Mouse (Mus musculus) liver (tissue): ENCODE measurements at regions not wholly inside any gene's neighbourhood (a gene's known extent, or its start where the extent isn't known, plus 50 kb on each side); places are given as distances from the start of the nearest gene placed in this dataset.

ENCODE experiments used
- DNase-seq: peaks from one replicate; pipeline ENCODE4 v3.0.0-alpha.2; 2020; ENCODE audit warnings: mixed read lengths

- DNase-seq, result no peak
Observed at GRCm38 (mm10) chr10:66912440-66912839, 183.5 kb upstream of the Jmjd1c start.

- no peak for DNase-seq
Observed at GRCm38 (mm10) chr10:66913187-66913586, 182.7 kb upstream of the Jmjd1c start.

- DNase-seq, result peak; percentile 36
Observed at GRCm38 (mm10) chr10:66913627-66914026, 182.3 kb upstream of the Jmjd1c start.

GRCm38 (mm10) chr10:66914288-66914975 is 181.5 kb upstream of the Jmjd1c start:
- no peak for DNase-seq

- no peak for DNase-seq
Observed at GRCm38 (mm10) chr10:66915801-66916200, 180.1 kb upstream of the Jmjd1c start.

GRCm38 (mm10) chr10:66917725-66918124 is 178.2 kb upstream of the Jmjd1c start:
- DNase-seq, result no peak

- DNase-seq, result no peak
Observed at GRCm38 (mm10) chr10:66918713-66919112, 177.2 kb upstream of the Jmjd1c start.

GRCm38 (mm10) chr10:66919953-66920760 is 175.8 kb upstream of the Jmjd1c start:
- peak; percentile 78 for DNase-seq

- peak; percentile 52 for DNase-seq
Observed at GRCm38 (mm10) chr10:66920761-66921684, 174.9 kb upstream of the Jmjd1c start.

GRCm38 (mm10) chr10:66921776-66922175 is 174.1 kb upstream of the Jmjd1c start:
- no peak for DNase-seq

GRCm38 (mm10) chr10:66922314-66922713 is 173.6 kb upstream of the Jmjd1c start:
- no peak for DNase-seq

GRCm38 (mm10) chr10:66923947-66924346 is 172.0 kb upstream of the Jmjd1c start:
- no peak for DNase-seq

- no peak for DNase-seq
Observed at GRCm38 (mm10) chr10:66924418-66924817, 171.5 kb upstream of the Jmjd1c start.

GRCm38 (mm10) chr10:66925553-66926127 is 170.3 kb upstream of the Jmjd1c start:
- DNase-seq, result no peak

- no peak for DNase-seq
Observed at GRCm38 (mm10) chr10:66927651-66928050, 168.3 kb upstream of the Jmjd1c start.

- no peak for DNase-seq
Observed at GRCm38 (mm10) chr10:66928211-66928990, 167.5 kb upstream of the Jmjd1c start.

GRCm38 (mm10) chr10:66930563-66930962 is 165.4 kb upstream of the Jmjd1c start:
- no peak for DNase-seq

- no peak for DNase-seq
Observed at GRCm38 (mm10) chr10:66931505-66931904, 164.4 kb upstream of the Jmjd1c start.

GRCm38 (mm10) chr10:66932544-66932943 is 163.4 kb upstream of the Jmjd1c start:
- no peak for DNase-seq

GRCm38 (mm10) chr10:66933689-66934088 is 162.2 kb upstream of the Jmjd1c start:
- no peak for DNase-seq

GRCm38 (mm10) chr10:66935731-66936130 is 160.2 kb upstream of the Jmjd1c start:
- no peak for DNase-seq

GRCm38 (mm10) chr10:66937116-66937515 is 158.8 kb upstream of the Jmjd1c start:
- no peak for DNase-seq
